Mouse (Mus musculus) heart, embryonic 11.5 days (tissue): Measurements from ENCODE around the gene Chek2. TPM values are rescaled to one million over a fixed set of nuclear protein-coding genes. Genes with fewer than 3 reads are reported as not detected.
"Not testable (repeated sequence)": the region's sequence is repeated elsewhere in the genome, so short reads cannot be mapped to it uniquely, and the experiment has no call there.

Experiments
- ATAC-seq: fragments of 200-750 bp; cut with Nextera tagmentation; replicated peaks from 2 replicates; pipeline ENCODE4 v1.8.0; 2017; ENCODE audit warnings: moderate library complexity; ENCODE audit not compliant: insufficient number of reproducible peaks, low FRiP score, low TSS enrichment
- H3K27ac ChIP-seq: fragments of 300-500 bp; sonication (generic); 2 replicates; pipeline ENCODE4 v1.5.1; 2014; ENCODE audit warnings: mild to moderate bottlenecking, low read depth, low read length
- H3K27me3 ChIP-seq: fragments of 300-500 bp; sonication (generic); 2 replicates; pipeline ENCODE4 v1.6.1; 2014; ENCODE audit warnings: mild to moderate bottlenecking, low read length, mixed read lengths; ENCODE audit not compliant: control insufficient read depth, insufficient read depth
- H3K36me3 ChIP-seq: fragments of 300-500 bp; sonication (generic); 2 replicates; pipeline ENCODE4 v1.6.1; 2014; ENCODE audit warnings: mild to moderate bottlenecking, low read length, moderate library complexity, mixed read lengths; ENCODE audit not compliant: control insufficient read depth, insufficient read depth
- H3K4me1 ChIP-seq: fragments of 300-500 bp; sonication (generic); 2 replicates; pipeline ENCODE4 v1.6.1; 2014; ENCODE audit warnings: low read length; ENCODE audit not compliant: control insufficient read depth, insufficient read depth
- H3K4me2 ChIP-seq: fragments of 300-500 bp; sonication (generic); 2 replicates; pipeline ENCODE4 v1.6.1; 2014; ENCODE audit warnings: mild to moderate bottlenecking, moderate library complexity
- H3K4me3 ChIP-seq: fragments of 300-500 bp; sonication (generic); 2 replicates; pipeline ENCODE4 v1.5.1; 2014; ENCODE audit warnings: low read depth, low read length
- H3K9ac ChIP-seq: fragments of 300-500 bp; sonication (generic); 2 replicates; pipeline ENCODE4 v1.6.1; 2014; ENCODE audit warnings: mild to moderate bottlenecking, low read depth, low read length, moderate library complexity
- H3K9me3 ChIP-seq: fragments of 300-500 bp; sonication (generic); replicated peaks from 2 replicates; pipeline ENCODE4 v1.6.1; 2016; ENCODE audit warnings: low read length; ENCODE audit not compliant: control insufficient read depth
- WGBS: fragments of 180-500 bp; shearing (Covaris S2); extraction: QIAGEN DNeasy Blood & Tissue Kit; methylation state at CpG from one replicate; pipeline ENCODE4 v1.1.7; 2014; ENCODE audit not compliant: insufficient replicate concordance; 5-methylcytosine and 5-hydroxymethylcytosine counted together
- polyA plus RNA-seq: library from polyadenylated mRNA; unstranded; fragments of >200 nt; fragmentation: Nextera tagmentation; extraction: Ambion mirVana; gene quantifications from 2 replicates; pipeline ENCODE4 v1.2.1, GENCODE M21; 2014

Gene Chek2
- polyA plus RNA-seq, 1 experiment from 2014 or later = 27.1 TPM

GRCm38 (mm10) chr5:110878526-110878925 lies 38.7 kb downstream of the Chek2 start:
- ATAC-seq, H3K36me3 ChIP-seq: not testable (repeated sequence)
- 87% methylated on average over 1 of the region's 1 CpGs for WGBS

GRCm38 (mm10) chr5:110879042-110879441 lies 39.3 kb downstream of the Chek2 start:
- H3K9me3 ChIP-seq = no peaks in the 10 kb centered on the region
- ATAC-seq = no peak
- peak overlapping the region; percentile 94 for H3K9ac ChIP-seq
- H3K27me3 ChIP-seq = no peaks in the 10 kb centered on the region
- H3K36me3 ChIP-seq = no peaks in the 10 kb centered on the region
- peaks cover 6% of the 10 kb centered on the region for H3K4me1 ChIP-seq
- peak overlapping the region; percentile 76 for H3K4me2 ChIP-seq
- 65% methylated on average over 7 of the region's 7 CpGs for WGBS
- peak overlapping the region; percentile 83 for H3K4me3 ChIP-seq
- H3K27ac ChIP-seq = no peak overlapping the region

More at GRCm38 (mm10) chr5:110878526-110878925, 38.7 kb downstream of the Chek2 start:
- H3K27ac ChIP-seq, H3K4me2 ChIP-seq, H3K9me3 ChIP-seq, H3K27me3 ChIP-seq, H3K4me1 ChIP-seq, H3K9ac ChIP-seq, H3K4me3 ChIP-seq: not testable (repeated sequence)

GRCm38 (mm10) chr5:110879584-110880374 lies 40.0 kb downstream of the Chek2 start, which contains the start of gene Ttc28:
TSS of gene Ttc28 (plus strand) at chr5:110879803.
- WGBS = 2% methylated on average over 61 of the region's 101 CpGs
- Histone ChIP-seq H3K9ac (peak within 1 kb of the TSS; percentile 94), H3K4me2 (peak within 1 kb of the TSS; percentile 76), H3K36me3 (no peaks in the 10 kb centered on the region), H3K27me3 (no peaks in the 10 kb centered on the region), H3K9me3 (no peaks in the 10 kb centered on the region), H3K4me1 (peaks cover 6% of the 10 kb centered on the region), H3K27ac (peak within 1 kb of the TSS; percentile 64), H3K4me3 (peak within 1 kb of the TSS; percentile 83)
- ATAC-seq = peak; percentile 80

- Histone ChIP-seq H3K9ac (no peak overlapping the region), H3K4me3 (no peak overlapping the region), H3K27me3 (no peaks in the 10 kb centered on the region), H3K27ac (no peak overlapping the region), H3K9me3 (no peaks in the 10 kb centered on the region), H3K36me3 (peaks cover 8% of the 10 kb centered on the region), H3K4me1 (no peaks in the 10 kb centered on the region), H3K4me2 (no peak overlapping the region)
- no peak for ATAC-seq
- whole genome bisulfite sequencing = 86% methylated on average over 4 of the region's 4 CpGs
Measured at GRCm38 (mm10) chr5:110888596-110888995, 48.8 kb downstream of the Chek2 start.

GRCm38 (mm10) chr5:110889945-110890344 lies 50.2 kb downstream of the Chek2 start:
- no peak for ATAC-seq
- H3K27ac ChIP-seq = no peak overlapping the region
- WGBS = 79% methylated on average over 1 of the region's 1 CpGs
- no peaks in the 10 kb centered on the region for H3K4me1 ChIP-seq
- no peak overlapping the region for H3K4me2 ChIP-seq
- H3K9ac ChIP-seq = no peak overlapping the region
- H3K4me3 ChIP-seq = no peak overlapping the region
- no peaks in the 10 kb centered on the region for H3K27me3 ChIP-seq
- no peaks in the 10 kb centered on the region for H3K9me3 ChIP-seq
- peaks cover 9% of the 10 kb centered on the region for H3K36me3 ChIP-seq

GRCm38 (mm10) chr5:110890561-110890960 lies 50.8 kb downstream of the Chek2 start:
- 88% methylated on average over 3 of the region's 3 CpGs for WGBS

GRCm38 (mm10) chr5:110897114-110897788 lies 57.5 kb downstream of the Chek2 start:
- no peak for ATAC-seq
- no peaks in the 10 kb centered on the region for H3K9me3 ChIP-seq
- no peaks in the 10 kb centered on the region for H3K27me3 ChIP-seq
- no peak overlapping the region for H3K27ac ChIP-seq
- 44% methylated on average over 7 of the region's 7 CpGs for WGBS
- no peaks in the 10 kb centered on the region for H3K4me1 ChIP-seq
- H3K36me3 ChIP-seq = peaks cover 5% of the 10 kb centered on the region; the same call in 1 of the 2 replicates
- H3K4me3 ChIP-seq = no peak overlapping the region
- no peak overlapping the region for H3K9ac ChIP-seq
- H3K4me2 ChIP-seq = no peak overlapping the region

More at GRCm38 (mm10) chr5:110890561-110890960, 50.8 kb downstream of the Chek2 start:
- no peak overlapping the region for H3K4me3 ChIP-seq
- no peaks in the 10 kb centered on the region for H3K9me3 ChIP-seq
- H3K36me3 ChIP-seq = peaks cover 5% of the 10 kb centered on the region; the same call in 1 of the 2 replicates
- ATAC-seq = no peak
- H3K4me2 ChIP-seq = no peak overlapping the region
- H3K9ac ChIP-seq = no peak overlapping the region
- H3K4me1 ChIP-seq = no peaks in the 10 kb centered on the region
- H3K27ac ChIP-seq = no peak overlapping the region
- H3K27me3 ChIP-seq = no peaks in the 10 kb centered on the region

GRCm38 (mm10) chr5:110898169-110898568 lies 58.4 kb downstream of the Chek2 start:
- no peak for ATAC-seq
- Histone ChIP-seq H3K27me3 (no peaks in the 10 kb centered on the region), H3K9ac (no peak overlapping the region), H3K9me3 (no peaks in the 10 kb centered on the region), H3K36me3 (peaks cover 2% of the 10 kb centered on the region; the same call in 1 of the 2 replicates), H3K27ac (no peak overlapping the region), H3K4me2 (no peak overlapping the region), H3K4me1 (no peaks in the 10 kb centered on the region), H3K4me3 (no peak overlapping the region)
- 74% methylated on average over 7 of the region's 7 CpGs for WGBS
